Mouse (Mus musculus) lung, postnatal 0 days (tissue): ENCODE data around the gene Slc2a5.
A peak's percentile ranks its signal among the peaks of the same experiment; 100 is the strongest.

ENCODE experiments used
- CTCF ChIP-seq: IDR thresholded peaks from 2 replicates; pipeline ENCODE4 v1.5.1; 2016; ENCODE audit warnings: antibody characterized with exemption, mild to moderate bottlenecking
- EP300 ChIP-seq: IDR thresholded peaks from 2 replicates; pipeline ENCODE4 v1.6.1; 2016; ENCODE audit warnings: antibody characterized with exemption, mild to moderate bottlenecking, control low read depth

- TF ChIP-seq CTCF (peak; percentile 38; the same call in 1 of the 2 replicates), EP300 (no peak)
Measured at GRCm38 (mm10) chr4:150162561-150163169, 43.6 kb downstream of the Slc2a5 start.
